Mouse (Mus musculus) kidney, adult 2 months (tissue): ENCODE results near the gene Gimap8. TPM values are rescaled to one million over a fixed set of nuclear protein-coding genes. Genes with fewer than 3 reads are reported as not detected.

Experiments
- DNase-seq: peaks from one replicate; pipeline ENCODE4 v3.0.0; 2021
- H3K27ac ChIP-seq: fragments of 200-500 bp; 2 replicates; pipeline ENCODE4 v1.5.1; 2012; ENCODE audit warnings: low read depth, low read length, control low read depth, inconsistent platforms; ENCODE audit not compliant: insufficient read depth
- H3K27me3 ChIP-seq: fragments of 200-500 bp; replicated peaks from 2 replicates; pipeline ENCODE4 v1.6.1; 2012; ENCODE audit warnings: mild to moderate bottlenecking, moderate library complexity, low read length, inconsistent platforms; ENCODE audit not compliant: control insufficient read depth, insufficient read depth
- H3K36me3 ChIP-seq: fragments of 200-500 bp; 2 replicates; pipeline ENCODE4 v1.6.1; 2012; ENCODE audit warnings: mild to moderate bottlenecking, moderate library complexity, low read length, inconsistent platforms; ENCODE audit not compliant: control insufficient read depth, insufficient read depth
- H3K4me1 ChIP-seq: fragments of 200-500 bp; 2 replicates; pipeline ENCODE4 v1.6.1; 2011; ENCODE audit warnings: low read length; ENCODE audit not compliant: control insufficient read depth, insufficient read depth
- H3K4me3 ChIP-seq: fragments of 200-500 bp; 2 replicates; pipeline ENCODE4 v1.5.1; 2011; ENCODE audit warnings: mild to moderate bottlenecking, low read depth, low read length, control low read depth; ENCODE audit not compliant: insufficient read depth
- CTCF ChIP-seq: fragments of 200-500 bp; conservative IDR thresholded peaks from 2 replicates; pipeline ENCODE4 v1.5.1; 2011; ENCODE audit warnings: low read depth, mild to moderate bottlenecking, control low read depth, low read length, moderate library complexity, mixed read lengths; ENCODE audit not compliant: insufficient read depth, insufficient read length
- POLR2A ChIP-seq: fragments of 200-500 bp; IDR thresholded peaks from one replicate; pipeline ENCODE4 v1.6.1; 2011; ENCODE audit warnings: low read depth, low read length, control low read depth
- WGBS: fragments of 180-500 bp; shearing (Covaris S2); methylation state at CpG from one replicate; pipeline ENCODE4 v1.1.7; 2018; 5-methylcytosine and 5-hydroxymethylcytosine counted together
- polyA plus RNA-seq: library from polyadenylated mRNA; depleted of rRNA; stranded (reverse); fragments of >200 nt; gene quantifications from 2 replicates; pipeline ENCODE4 v1.2.3, GENCODE M21; 2012

Gimap8 gene
- polyA plus RNA-seq, 1 experiment, result 9.1 TPM

DNA sequence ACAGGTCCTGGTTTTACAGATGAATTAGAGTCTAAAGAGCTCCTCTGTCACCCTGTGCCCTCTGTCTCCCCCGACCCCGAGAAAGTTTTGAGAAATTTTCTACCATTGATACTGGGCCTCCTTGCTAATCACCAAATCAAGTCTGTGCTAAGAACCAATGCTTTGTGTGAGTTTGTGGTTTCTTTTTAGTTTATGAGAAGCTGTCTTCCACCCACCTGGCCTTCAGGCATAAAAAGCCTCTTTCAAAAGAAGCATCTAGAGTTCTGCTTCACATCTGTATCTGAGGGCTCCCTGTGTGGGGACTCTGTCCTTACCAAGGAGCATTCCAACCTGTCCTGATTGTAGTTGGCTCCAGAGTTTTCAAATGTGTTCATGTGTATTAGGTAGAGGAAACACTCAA is 38.2 kb downstream of the Gimap8 start:
- H3K27me3 ChIP-seq, result no peaks in the 10 kb centered on the region
- TF ChIP-seq CTCF (no peak), POLR2A (no peak)
- no peaks in the 10 kb centered on the region for H3K4me1 ChIP-seq
- no peaks in the 10 kb centered on the region for H3K36me3 ChIP-seq
- peak overlapping the region; percentile 56 for H3K4me3 ChIP-seq
- DNase-seq, result no peak
- WGBS, result 66% methylated on average over 2 of the region's 2 CpGs
- H3K27ac ChIP-seq, result peak overlapping the region; percentile 81

DNA sequence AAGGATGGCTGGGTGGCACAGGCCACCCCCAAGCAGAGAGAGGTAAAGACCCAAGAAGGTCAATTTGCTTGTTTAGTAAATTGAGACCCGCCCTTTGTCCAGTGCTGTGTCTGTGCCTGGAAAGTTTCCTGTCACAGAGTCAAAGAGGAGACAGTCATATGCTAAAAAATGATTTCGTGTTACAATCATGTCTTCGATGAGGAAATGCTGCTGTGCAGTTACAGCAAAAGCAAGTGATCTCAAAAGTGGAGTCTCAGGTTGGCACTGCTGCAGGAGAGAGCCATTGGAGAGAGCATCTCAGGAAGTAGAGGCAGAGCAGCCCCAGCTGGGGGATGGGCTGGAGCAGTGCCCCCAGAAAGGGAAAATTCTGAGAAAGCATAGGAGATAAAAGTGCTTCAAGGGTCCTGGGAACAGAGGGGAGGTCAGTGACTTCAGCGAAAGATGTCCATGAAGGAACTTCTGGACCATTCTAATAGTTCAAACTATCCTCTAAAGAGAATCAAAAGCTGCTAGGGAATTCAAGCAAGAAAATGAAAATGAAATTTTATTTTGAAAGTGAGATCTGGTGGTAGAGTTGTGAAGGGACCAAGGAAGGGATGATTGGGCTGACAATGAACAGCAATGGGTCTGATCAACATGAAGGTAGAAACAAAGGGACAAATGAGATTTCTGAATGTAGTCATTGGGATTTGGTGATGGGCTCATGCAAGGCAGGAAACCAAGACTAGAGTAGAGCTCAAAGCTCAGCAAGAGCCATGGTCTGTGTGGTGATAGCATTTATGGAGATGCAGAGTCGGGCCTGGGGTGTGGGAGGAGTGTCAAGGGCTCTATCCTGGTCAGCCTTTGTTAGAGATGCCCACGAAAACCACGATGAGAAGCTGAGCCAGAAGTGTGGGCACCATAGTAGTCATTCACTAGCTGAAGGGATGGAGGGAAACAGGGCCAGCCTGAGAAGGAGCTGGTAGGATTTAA is 38.9 kb downstream of the Gimap8 start:
- peak overlapping the region; percentile 56 for H3K4me3 ChIP-seq
- no peaks in the 10 kb centered on the region for H3K36me3 ChIP-seq
- 62% methylated on average over 7 of the region's 7 CpGs for WGBS
- H3K27ac ChIP-seq, result peak overlapping the region; percentile 81
- H3K4me1 ChIP-seq, result no peaks in the 10 kb centered on the region
- no peak for DNase-seq
- TF ChIP-seq POLR2A, result no peak
- TF ChIP-seq CTCF, result no peak
- no peaks in the 10 kb centered on the region for H3K27me3 ChIP-seq

DNA sequence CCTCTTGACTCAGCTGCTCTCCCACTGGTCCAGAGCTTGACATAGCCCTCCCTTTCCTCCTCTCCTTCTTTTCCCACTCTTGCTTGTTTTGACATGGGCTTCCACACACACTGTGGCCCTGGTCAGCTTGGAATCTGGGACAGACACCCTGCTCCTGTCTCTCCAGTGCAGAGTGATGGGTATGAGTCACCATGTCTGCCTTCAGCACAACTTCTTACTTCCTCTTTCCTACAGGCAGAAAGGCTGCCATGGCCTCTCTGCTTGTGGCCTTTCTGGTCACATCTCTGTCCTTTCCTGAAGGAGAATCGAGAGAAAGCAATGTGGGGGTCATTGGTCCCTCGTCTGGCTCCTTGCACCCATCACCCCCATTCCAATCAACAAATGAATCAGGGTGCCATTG is 40.0 kb downstream of the Gimap8 start:
- Histone ChIP-seq H3K36me3 (no peaks in the 10 kb centered on the region), H3K27me3 (no peaks in the 10 kb centered on the region), H3K27ac (peak overlapping the region; percentile 81), H3K4me3 (peak overlapping the region; percentile 30), H3K4me1 (no peaks in the 10 kb centered on the region)
- TF ChIP-seq CTCF, result no peak
- TF ChIP-seq POLR2A, result no peak
- no peak for DNase-seq
- 72% methylated on average over 2 of the region's 2 CpGs for WGBS

DNA sequence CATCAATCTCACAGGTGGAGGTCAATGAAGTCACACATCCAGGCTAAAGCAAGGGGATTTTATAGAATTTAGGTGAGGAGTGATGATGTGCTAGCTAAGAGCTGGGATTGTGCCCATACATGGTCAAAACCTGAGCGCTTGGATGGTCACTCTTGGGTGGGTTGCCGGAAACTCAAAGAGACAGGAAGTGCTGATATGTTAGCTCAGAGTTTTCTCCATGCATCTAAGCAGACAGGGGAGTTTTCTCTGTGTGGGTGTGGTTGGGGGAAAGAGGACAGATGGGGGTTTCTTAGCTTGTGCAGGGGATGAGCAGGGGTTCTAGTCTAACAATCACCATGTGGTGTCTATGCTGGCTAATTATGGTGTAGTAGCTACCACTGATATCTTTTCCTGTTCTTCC is 42.3 kb downstream of the Gimap8 start:
- no peak for DNase-seq
- no peak overlapping the region for H3K4me3 ChIP-seq
- no peaks in the 10 kb centered on the region for H3K36me3 ChIP-seq
- H3K27ac ChIP-seq, result peak overlapping the region; percentile 67; the same call in 1 of the 2 replicates
- no peaks in the 10 kb centered on the region for H3K27me3 ChIP-seq
- TF ChIP-seq CTCF, result no peak
- TF ChIP-seq POLR2A, result no peak
- H3K4me1 ChIP-seq, result no peaks in the 10 kb centered on the region
- WGBS, result 80% methylated on average over 2 of the region's 2 CpGs

DNA sequence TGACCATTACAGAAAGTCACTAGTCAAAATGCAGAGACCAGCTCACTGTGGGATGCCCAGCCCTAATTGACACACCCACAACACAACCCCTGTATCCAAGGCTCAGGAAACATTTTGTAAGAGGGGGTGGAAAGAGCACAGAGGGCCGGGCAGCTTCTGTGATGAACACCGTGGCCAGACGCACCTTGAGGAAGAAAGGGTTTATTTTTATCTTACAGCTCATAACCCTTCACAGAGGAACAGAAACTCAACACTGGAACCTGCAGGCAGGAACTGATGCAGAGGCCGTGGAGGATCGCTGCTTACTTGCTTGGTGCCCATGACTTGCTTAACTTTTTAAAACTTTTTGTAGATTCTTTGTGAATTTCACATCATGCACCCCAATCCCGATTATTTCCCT is 45.9 kb downstream of the Gimap8 start:
- H3K36me3 ChIP-seq, result no peaks in the 10 kb centered on the region
- no peak for TF ChIP-seq POLR2A
- TF ChIP-seq CTCF, result no peak
- 80% methylated on average over 6 of the region's 6 CpGs for WGBS
- no peak for DNase-seq
- H3K27ac ChIP-seq, result no peak overlapping the region
- no peaks in the 10 kb centered on the region for H3K27me3 ChIP-seq
- H3K4me1 ChIP-seq, result no peaks in the 10 kb centered on the region; the same call in 1 of the 2 replicates
- H3K4me3 ChIP-seq, result no peak overlapping the region

DNA sequence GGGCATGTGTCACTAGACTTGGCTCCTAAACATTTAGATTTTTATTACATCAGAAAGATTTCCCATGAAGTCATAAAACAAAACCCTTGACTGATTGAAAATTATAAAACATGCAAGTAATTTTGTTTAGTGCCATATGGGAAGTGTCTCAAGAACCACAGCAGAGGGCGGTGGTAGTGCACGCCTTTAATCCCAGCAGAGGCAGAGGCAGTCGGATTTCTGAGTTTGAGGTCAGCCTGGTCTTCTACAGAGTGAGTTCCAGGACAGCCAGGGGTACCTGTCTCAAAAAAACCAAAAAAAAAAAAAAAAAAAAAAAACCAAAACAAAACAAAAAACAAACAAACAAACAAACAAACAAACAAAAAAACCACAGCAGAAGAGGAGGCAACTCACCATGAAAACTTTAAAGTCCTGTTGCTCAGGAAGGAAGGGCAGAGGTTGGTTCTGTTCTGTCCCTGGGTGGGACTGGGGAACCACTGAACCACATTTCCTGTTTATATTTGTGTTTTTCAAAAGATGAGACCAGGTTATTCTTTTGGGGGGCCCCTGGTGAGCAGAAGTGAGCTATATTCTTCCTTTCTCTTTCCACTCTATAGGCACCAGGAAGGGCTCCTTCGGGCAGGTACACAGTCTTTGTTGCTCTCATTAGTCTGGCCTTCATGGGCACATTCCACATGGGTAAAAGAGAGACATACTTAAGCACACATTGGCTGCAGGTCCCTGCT is 50.0 kb downstream of the Gimap8 start:
- H3K27me3 ChIP-seq, result no peaks in the 10 kb centered on the region
- 87% methylated on average over 4 of the region's 4 CpGs for WGBS
- H3K4me3 ChIP-seq, result no peak overlapping the region
- H3K36me3 ChIP-seq, result 0 out of 2 replicates have a peak, but pooled peaks cover under 1% of the 10 kb centered on the region
- H3K27ac ChIP-seq, result peak overlapping the region; percentile 50
- no peak for DNase-seq
- peaks cover 2% of the 10 kb centered on the region; the same call in 1 of the 2 replicates for H3K4me1 ChIP-seq
- TF ChIP-seq CTCF (no peak), POLR2A (no peak)

DNA sequence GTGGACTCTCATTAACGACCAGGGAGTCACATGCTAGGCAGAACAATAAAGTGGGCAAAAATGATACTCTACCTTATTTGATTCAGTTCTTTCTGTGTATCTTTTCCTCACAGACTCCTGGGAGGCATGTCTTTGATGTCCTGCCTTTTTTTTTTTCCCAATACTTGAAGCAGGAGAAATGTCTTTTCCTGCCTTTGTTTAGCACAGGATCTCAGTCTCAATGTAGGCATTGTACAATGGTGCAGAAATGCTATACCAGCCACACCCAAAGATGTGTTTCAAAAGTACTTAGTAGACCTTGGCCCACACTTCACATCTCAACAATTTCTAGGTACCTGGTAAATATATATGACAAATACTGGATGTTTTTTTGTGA is 50.5 kb downstream of the Gimap8 start:
- Histone ChIP-seq H3K27ac (peak overlapping the region; percentile 41), H3K27me3 (no peaks in the 10 kb centered on the region), H3K4me1 (peaks cover 2% of the 10 kb centered on the region; the same call in 1 of the 2 replicates), H3K4me3 (no peak overlapping the region), H3K36me3 (0 out of 2 replicates have a peak, but pooled peaks cover 1% of the 10 kb centered on the region)
- TF ChIP-seq CTCF (no peak), POLR2A (no peak)
- WGBS, result 28% methylated on average over 1 of the region's 1 CpGs
- DNase-seq, result no peak
